Mouse (Mus musculus) ES-Bruce4 (cell line): ENCODE data around the gene Hey2. TPM values are rescaled to one million over a fixed set of nuclear protein-coding genes. Genes with fewer than 3 reads are reported as not detected.

ENCODE experiments used
- H3K27ac ChIP-seq: 2 replicates; pipeline ENCODE4 v1.5.1; 2012; ENCODE audit warnings: low read length, inconsistent platforms; ENCODE audit not compliant: insufficient read depth
- H3K27me3 ChIP-seq: 2 replicates; pipeline ENCODE4 v1.6.1; 2012; ENCODE audit warnings: mild to moderate bottlenecking, low read length, inconsistent platforms; ENCODE audit not compliant: control insufficient read depth, poor library complexity, insufficient read depth, severe bottlenecking
- H3K36me3 ChIP-seq: 2 replicates; pipeline ENCODE4 v1.6.1; 2012; ENCODE audit warnings: inconsistent platforms, mild to moderate bottlenecking, low read length, moderate library complexity; ENCODE audit not compliant: control insufficient read depth, poor library complexity, insufficient read depth, severe bottlenecking
- H3K4me1 ChIP-seq: one replicate; pipeline ENCODE4 v1.8.1; 2011; ENCODE audit warnings: low read length; ENCODE audit not compliant: control insufficient read depth, insufficient read depth
- H3K4me3 ChIP-seq: 2 replicates; pipeline ENCODE4 v1.5.1; 2011; ENCODE audit warnings: low read depth, mild to moderate bottlenecking, low read length
- H3K9ac ChIP-seq: 2 replicates; pipeline ENCODE4 v1.6.1; 2012; ENCODE audit warnings: low read depth, mild to moderate bottlenecking, inconsistent platforms; ENCODE audit not compliant: poor library complexity, severe bottlenecking
- H3K9me3 ChIP-seq: replicated peaks from 2 replicates; pipeline ENCODE4 v1.6.1; 2012; ENCODE audit warnings: mild to moderate bottlenecking, low read length, inconsistent platforms; ENCODE audit not compliant: control insufficient read depth, poor library complexity, insufficient read depth, severe bottlenecking
- CTCF ChIP-seq: IDR thresholded peaks from one replicate; pipeline ENCODE4 v1.8.1; 2011; ENCODE audit warnings: low read depth, low read length
- EP300 ChIP-seq: IDR thresholded peaks from 2 replicates; pipeline ENCODE4 v1.6.1; 2011; ENCODE audit warnings: low read depth, low read length; ENCODE audit not compliant: insufficient read depth
- POLR2A ChIP-seq: IDR thresholded peaks from one replicate; pipeline ENCODE4 v1.8.1; 2011; ENCODE audit warnings: low read length; ENCODE audit not compliant: insufficient read depth
- polyA plus RNA-seq: library from polyadenylated mRNA; stranded (reverse); fragments of >200 nt; gene quantifications from 2 replicates; pipeline ENCODE4 v1.2.4, GENCODE M21; 2011; ENCODE audit warnings: low read depth; ENCODE audit not compliant: missing spikeins, insufficient read depth, insufficient read length

Hey2 gene
- polyA plus RNA-seq, 1 experiment, result 1.6 TPM

GRCm38 (mm10) chr10:30843438-30844190 lies 1.0 kb upstream of the Hey2 start:
- Histone ChIP-seq H3K27me3 (peaks cover 7% of the 10 kb centered on the region), H3K4me1 (no peaks in the 10 kb centered on the region), H3K36me3 (no peaks in the 10 kb centered on the region), H3K27ac (no peak overlapping the region), H3K4me3 (peak overlapping the region; percentile 89), H3K9ac (no peak overlapping the region; the same call in 1 of the 2 replicates), H3K9me3 (no peaks in the 10 kb centered on the region)
- TF ChIP-seq EP300 (no peak), CTCF (no peak), POLR2A (no peak)

DNA sequence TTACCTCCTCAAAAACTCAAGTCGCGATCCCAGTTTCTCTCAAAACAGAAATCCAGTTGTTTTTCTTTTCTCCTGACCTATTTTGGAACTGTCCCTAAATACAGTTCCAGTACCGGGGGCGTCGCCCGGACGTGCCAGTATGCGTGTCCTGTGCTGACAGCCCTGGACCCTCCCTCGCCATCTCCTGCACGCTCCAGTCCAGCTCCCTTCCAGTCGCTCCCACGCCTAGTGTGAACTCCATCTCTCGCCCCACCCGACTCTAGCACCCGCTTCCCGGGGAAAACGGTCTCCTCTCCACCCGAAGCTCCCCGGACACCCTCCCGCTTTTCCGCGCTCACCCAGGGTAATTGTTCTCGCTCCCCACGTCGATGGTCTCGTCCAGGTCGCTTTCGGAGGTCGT lies 373 bp downstream of the Hey2 start:
- H3K9ac ChIP-seq, result peak overlapping the region; percentile 3; the same call in 1 of the 2 replicates
- peaks cover 7% of the 10 kb centered on the region for H3K27me3 ChIP-seq
- no peaks in the 10 kb centered on the region for H3K36me3 ChIP-seq
- H3K4me3 ChIP-seq, result peak overlapping the region; percentile 92
- TF ChIP-seq EP300, result no peak
- TF ChIP-seq POLR2A, result no peak
- no peaks in the 10 kb centered on the region for H3K4me1 ChIP-seq
- no peak overlapping the region for H3K27ac ChIP-seq
- H3K9me3 ChIP-seq, result no peaks in the 10 kb centered on the region

- no peak overlapping the region for H3K9ac ChIP-seq
- H3K27me3 ChIP-seq, result peaks cover 7% of the 10 kb centered on the region; the same call in 1 of the 2 replicates
- H3K27ac ChIP-seq, result no peak overlapping the region
- H3K4me1 ChIP-seq, result no peaks in the 10 kb centered on the region
- H3K9me3 ChIP-seq, result no peaks in the 10 kb centered on the region
- no peak for TF ChIP-seq CTCF
- no peak for TF ChIP-seq POLR2A
- no peak for TF ChIP-seq EP300
- no peaks in the 10 kb centered on the region for H3K36me3 ChIP-seq
- H3K4me3 ChIP-seq, result no peak overlapping the region
Measured at GRCm38 (mm10) chr10:30840824-30841223, 1.8 kb downstream of the Hey2 start.

GRCm38 (mm10) chr10:30838188-30838587 lies 4.4 kb downstream of the Hey2 start:
- no peak overlapping the region for H3K9ac ChIP-seq
- H3K27me3 ChIP-seq, result no peaks in the 10 kb centered on the region
- TF ChIP-seq CTCF, result no peak
- TF ChIP-seq EP300, result no peak
- TF ChIP-seq POLR2A, result no peak
- H3K4me1 ChIP-seq, result no peaks in the 10 kb centered on the region
- H3K36me3 ChIP-seq, result no peaks in the 10 kb centered on the region
- H3K27ac ChIP-seq, result no peak overlapping the region
- H3K4me3 ChIP-seq, result no peak overlapping the region
- H3K9me3 ChIP-seq, result no peaks in the 10 kb centered on the region

- no peak overlapping the region for H3K4me3 ChIP-seq
- H3K4me1 ChIP-seq, result no peaks in the 10 kb centered on the region
- H3K9ac ChIP-seq, result no peak overlapping the region
- H3K27me3 ChIP-seq, result no peaks in the 10 kb centered on the region
- no peak overlapping the region for H3K27ac ChIP-seq
- no peaks in the 10 kb centered on the region for H3K36me3 ChIP-seq
- H3K9me3 ChIP-seq, result peaks cover 8% of the 10 kb centered on the region; the same call in 1 of the 2 replicates
- no peak for TF ChIP-seq CTCF
- TF ChIP-seq POLR2A, result no peak
- TF ChIP-seq EP300, result no peak
Measured at GRCm38 (mm10) chr10:30825049-30825448, 17.6 kb downstream of the Hey2 start.

DNA sequence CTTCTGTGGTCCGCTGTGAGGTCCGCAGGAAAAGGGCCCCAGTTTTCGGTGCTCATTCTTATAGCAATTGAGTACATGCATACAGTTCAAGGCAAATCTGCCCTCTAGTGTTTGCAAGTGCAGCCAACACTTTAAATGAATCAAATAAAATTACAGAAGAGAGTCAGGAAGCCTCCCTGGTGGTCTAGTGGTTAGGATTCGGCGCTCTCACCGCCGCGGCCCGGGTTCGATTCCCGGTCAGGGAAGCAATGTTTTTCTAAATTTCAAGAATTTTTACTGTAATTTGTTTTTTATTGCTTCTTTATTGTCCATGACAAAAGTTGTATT lies 31.7 kb downstream of the Hey2 start:
- Histone ChIP-seq H3K27me3 (no peaks in the 10 kb centered on the region), H3K36me3 (no peaks in the 10 kb centered on the region), H3K9me3 (peaks cover 13% of the 10 kb centered on the region), H3K4me3 (peak overlapping the region; percentile 95), H3K27ac (no peak overlapping the region), H3K4me1 (no peaks in the 10 kb centered on the region), H3K9ac (peak overlapping the region; percentile 64; the same call in 1 of the 2 replicates)
- TF ChIP-seq POLR2A (no peak), EP300 (no peak), CTCF (peak; percentile 42)
